Mouse (Mus musculus) left cerebral cortex, adult 8-10 months (tissue): ENCODE results near the gene Ebf1. TPM values are rescaled to one million over a fixed set of nuclear protein-coding genes. Genes with fewer than 3 reads are reported as not detected.

Source experiments
- DNase-seq, 2 experiments: peaks; one replicate each; pipeline ENCODE4 v3.0.0; 2022; ENCODE audit warnings: low spot score in 2 of 2
- total RNA-seq, 4 experiments: library from RNA; stranded (reverse); gene quantifications; 2 replicates each; pipeline ENCODE4 v1.2.4; 2022

The Ebf1 gene
- total RNA-seq, 4 experiments from 2014 or later, result 4.4 to 5.8 (median 4.9) TPM

- DNase-seq, result no peak
Measured at GRCm38 (mm10) chr11:44702716-44703486, 85.8 kb downstream of the Ebf1 start.

- no peak for DNase-seq
Measured at GRCm38 (mm10) chr11:44703951-44704350, 86.8 kb downstream of the Ebf1 start.

GRCm38 (mm10) chr11:44705811-44706210, 88.7 kb downstream of the Ebf1 start:
- DNase-seq, result no peak

- DNase-seq, result no peak
Measured at GRCm38 (mm10) chr11:44706386-44706785, 89.3 kb downstream of the Ebf1 start.

GRCm38 (mm10) chr11:44707381-44708289, 90.5 kb downstream of the Ebf1 start:
- DNase-seq, result no peak

- no peak for DNase-seq
Measured at GRCm38 (mm10) chr11:44708290-44708685, 91.2 kb downstream of the Ebf1 start.

- no peak for DNase-seq
Measured at GRCm38 (mm10) chr11:44709073-44709618, 92.0 kb downstream of the Ebf1 start.

- DNase-seq, result no peak
Measured at GRCm38 (mm10) chr11:44709869-44710460, 92.8 kb downstream of the Ebf1 start.

GRCm38 (mm10) chr11:44710861-44711260, 93.7 kb downstream of the Ebf1 start:
- no peak for DNase-seq

- no peak for DNase-seq
Measured at GRCm38 (mm10) chr11:44714188-44714587, 97.1 kb downstream of the Ebf1 start.

- DNase-seq, result no peak
Measured at GRCm38 (mm10) chr11:44715776-44716175, 98.7 kb downstream of the Ebf1 start.

- DNase-seq, result no peak
Measured at GRCm38 (mm10) chr11:44716928-44717327, 99.8 kb downstream of the Ebf1 start.

- DNase-seq, result no peak
Measured at GRCm38 (mm10) chr11:44717636-44718035, 100.5 kb downstream of the Ebf1 start.

- no peak for DNase-seq
Measured at GRCm38 (mm10) chr11:44721976-44722375, 104.9 kb downstream of the Ebf1 start.

- DNase-seq, result no peak
Measured at GRCm38 (mm10) chr11:44723950-44724502, 106.9 kb downstream of the Ebf1 start.

GRCm38 (mm10) chr11:44725732-44726131, 108.6 kb downstream of the Ebf1 start:
- DNase-seq, result no peak

- DNase-seq, result no peak
Measured at GRCm38 (mm10) chr11:44727376-44727775, 110.3 kb downstream of the Ebf1 start.

- DNase-seq, result no peak
Measured at GRCm38 (mm10) chr11:44727821-44728220, 110.7 kb downstream of the Ebf1 start.

- no peak for DNase-seq
Measured at GRCm38 (mm10) chr11:44728271-44728670, 111.2 kb downstream of the Ebf1 start.

- DNase-seq, result no peak
Measured at GRCm38 (mm10) chr11:44729931-44730330, 112.8 kb downstream of the Ebf1 start.

GRCm38 (mm10) chr11:44731763-44732162, 114.6 kb downstream of the Ebf1 start:
- DNase-seq, result no peak
